Mouse (Mus musculus) frontal cortex, adult (tissue): Measurements from ENCODE around the gene Olfr1423.
"Not testable (repeated sequence)": the region's sequence is repeated elsewhere in the genome, so short reads cannot be mapped to it uniquely, and the experiment has no call there.

Source experiments
- ATAC-seq: cut with Nextera tagmentation; 2 replicates; pipeline ENCODE4 v1.9.2; 2017; ENCODE audit warnings: mild to moderate bottlenecking, moderate library complexity, mixed read lengths; ENCODE audit not compliant: low TSS enrichment

The Olfr1423 gene

DNA sequence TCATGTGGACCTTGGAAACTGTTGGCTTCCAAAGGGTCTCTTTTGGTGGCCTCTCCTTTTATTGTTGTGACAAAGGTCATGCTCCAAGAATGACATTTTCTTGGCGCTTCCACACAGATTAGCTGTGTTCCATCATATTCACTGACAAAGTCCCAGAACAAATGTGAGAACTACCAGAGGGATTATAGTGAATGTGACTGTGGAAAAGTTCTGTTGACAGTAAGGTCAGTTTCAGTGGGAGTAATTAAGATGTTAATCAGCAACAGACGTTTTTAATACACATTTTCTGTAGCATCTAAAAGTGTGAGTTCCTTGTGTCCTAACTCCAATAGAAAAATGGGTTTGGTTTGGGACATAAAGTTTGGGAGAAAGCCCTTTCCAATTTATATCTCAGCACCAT lies at the start of gene Olfr1423:
TSS of gene Olfr1423 (minus strand) at position 101 of the 400 bp plus-strand sequence.
- no peak for ATAC-seq

GRCm38 (mm10) chr19:12077631-12078030 lies 36.5 kb upstream of the Olfr1423 start, which contains the start of gene Olfr1425:
TSS of gene Olfr1425 (minus strand) at chr19:12077731.
- ATAC-seq = not testable (repeated sequence)

DNA sequence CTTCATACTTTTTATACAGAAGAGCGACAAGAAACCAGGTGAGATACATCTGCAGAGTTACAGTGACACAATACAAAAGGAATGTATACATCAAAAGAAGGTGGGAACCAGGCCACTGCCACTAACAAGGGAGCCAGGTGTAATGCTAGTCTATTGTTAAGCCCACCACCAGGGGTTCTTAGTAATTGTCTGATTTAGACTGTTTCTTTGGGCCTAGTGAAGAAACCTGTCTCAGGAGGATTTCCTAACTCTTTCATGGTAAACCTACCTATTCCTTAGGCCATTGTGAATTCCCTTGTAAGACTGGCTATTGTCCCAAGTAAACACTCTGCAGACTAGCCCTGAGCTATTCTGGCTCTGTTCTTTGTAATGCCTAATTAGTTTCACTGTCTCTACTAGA lies 28.4 kb upstream of the Olfr1423 start:
- not testable (repeated sequence) for ATAC-seq

DNA sequence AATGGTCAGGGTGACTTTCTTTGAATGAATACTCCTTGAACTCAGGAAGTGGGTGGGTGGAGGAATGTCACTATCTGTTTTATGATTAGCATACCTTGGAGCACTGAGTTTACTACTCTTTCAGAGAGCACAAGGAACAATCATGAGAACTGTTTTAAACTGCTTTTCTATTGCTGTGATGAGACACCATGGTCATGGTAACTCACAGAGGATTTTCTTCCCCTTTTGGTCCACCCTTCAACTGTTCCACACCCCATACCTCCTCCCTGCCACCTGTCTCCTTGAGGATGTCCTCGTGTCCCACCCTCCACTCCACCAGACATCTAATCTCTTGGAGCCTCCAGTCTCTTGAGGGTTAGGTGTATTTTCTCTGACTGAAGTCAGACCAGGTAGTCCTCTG lies 26.7 kb upstream of the Olfr1423 start:
- ATAC-seq = not testable (repeated sequence)

DNA sequence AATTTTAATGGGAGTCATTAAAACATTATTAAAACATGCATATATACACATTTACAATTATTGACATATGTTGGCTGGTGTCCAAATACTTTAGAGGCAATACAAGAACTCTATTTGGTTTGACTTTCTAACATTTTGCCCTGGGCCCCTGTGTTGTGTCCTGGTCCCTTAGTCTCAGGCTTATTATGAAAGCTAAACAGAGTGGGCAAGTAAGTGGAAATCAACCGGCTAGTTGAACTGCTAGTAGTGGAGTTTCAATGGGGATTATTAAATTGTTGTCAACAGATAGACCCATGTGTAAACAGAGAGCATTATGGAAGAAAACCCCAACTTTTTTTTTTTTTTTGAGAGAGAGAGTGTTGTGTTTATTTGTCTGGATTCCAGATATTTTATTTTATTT lies 21.5 kb upstream of the Olfr1423 start, which contains the start of gene Olfr1424:
TSS of gene Olfr1424 (minus strand) at position 101 of the 400 bp plus-strand sequence.
- not testable (repeated sequence) for ATAC-seq

DNA sequence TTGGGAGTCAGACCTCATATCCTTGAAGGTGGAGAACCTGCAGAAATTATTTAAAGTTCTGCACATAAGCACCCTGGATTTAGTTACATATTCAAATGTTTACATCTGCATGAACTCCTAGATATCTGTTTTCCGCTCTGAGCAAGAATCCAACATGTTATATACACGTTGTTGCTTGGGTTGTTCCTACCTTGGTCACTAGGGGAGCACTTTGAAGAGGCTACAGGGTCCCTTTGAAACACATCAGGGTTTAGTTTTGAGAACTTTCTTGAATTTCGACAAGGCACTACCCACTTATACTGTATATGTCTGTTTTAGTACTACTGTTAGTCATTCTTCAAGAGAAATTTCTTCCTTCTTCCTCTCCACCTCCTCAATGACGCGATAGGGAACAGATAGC lies 2.0 kb upstream of the Olfr1423 start:
- ATAC-seq = no peak

- ATAC-seq = no peak
Measured at GRCm38 (mm10) chr19:12037727-12038126, 3.4 kb downstream of the Olfr1423 start.

- peak; percentile 74 for ATAC-seq
Measured at GRCm38 (mm10) chr19:12026606-12027005, 14.5 kb downstream of the Olfr1423 start.

- no peak for ATAC-seq
Measured at GRCm38 (mm10) chr19:12025333-12025732, 15.8 kb downstream of the Olfr1423 start.

GRCm38 (mm10) chr19:12024149-12024548 lies 17.0 kb downstream of the Olfr1423 start:
- ATAC-seq = no peak

DNA sequence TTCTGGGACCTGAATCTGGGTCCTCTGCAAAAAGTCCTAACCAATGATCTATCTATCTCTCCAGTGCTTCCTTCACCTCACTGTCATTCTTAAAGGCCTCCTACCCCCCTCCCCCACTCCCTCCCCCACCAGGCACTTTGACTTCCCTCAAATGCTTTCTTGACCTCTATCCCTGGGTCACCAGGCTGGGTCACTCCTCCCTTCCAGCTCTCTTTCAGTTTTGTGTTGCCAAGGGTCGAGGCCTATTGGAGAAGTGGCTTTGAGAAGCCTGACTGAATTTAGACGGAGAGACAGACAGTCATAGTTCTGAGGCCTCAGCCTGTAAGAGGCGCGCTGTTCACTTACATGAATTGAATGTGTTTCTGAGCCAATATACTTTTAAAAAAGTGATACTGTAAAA lies 24.9 kb downstream of the Olfr1423 start:
- no peak for ATAC-seq

DNA sequence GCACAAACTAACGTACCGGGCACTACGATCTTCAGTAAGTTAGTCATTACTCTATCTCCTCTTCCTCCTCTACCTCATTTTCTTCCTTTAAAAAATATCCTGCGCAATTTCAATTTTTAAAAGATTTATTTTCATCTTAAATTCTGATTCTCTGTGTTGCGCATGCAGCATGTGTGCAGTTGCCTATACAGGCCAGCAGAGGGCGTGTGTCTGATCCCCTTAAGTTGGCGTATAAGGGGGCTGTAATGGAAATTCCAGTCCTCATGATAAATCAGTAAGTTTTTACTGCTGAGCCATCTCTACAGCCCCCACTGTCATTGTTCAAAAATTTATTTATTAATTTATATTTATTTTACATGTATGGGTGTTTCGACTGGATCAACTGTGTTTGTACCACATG lies 25.4 kb downstream of the Olfr1423 start:
- ATAC-seq = no peak

DNA sequence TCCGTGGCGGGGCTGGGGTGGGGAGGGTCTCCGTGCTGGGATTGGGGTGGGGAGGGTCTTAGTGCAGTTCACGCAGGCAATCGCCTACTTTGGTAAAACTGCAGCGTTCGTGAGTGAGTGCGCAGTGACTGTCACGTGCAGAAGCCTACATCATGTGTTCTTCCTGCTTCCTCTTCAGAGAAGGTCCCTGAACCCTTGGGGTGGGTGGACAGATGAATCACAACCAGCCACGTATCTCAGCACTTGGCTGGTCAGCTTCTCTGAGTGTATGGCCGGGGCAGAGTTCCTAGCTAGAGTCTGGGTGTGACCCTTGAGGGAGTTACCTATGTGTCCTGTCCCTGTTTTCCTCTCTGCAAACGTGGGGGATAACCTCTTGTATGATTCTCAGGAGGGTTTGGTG lies 27.9 kb downstream of the Olfr1423 start:
- ATAC-seq = no peak

GRCm38 (mm10) chr19:12012615-12013014 lies 28.5 kb downstream of the Olfr1423 start:
- no peak for ATAC-seq

DNA sequence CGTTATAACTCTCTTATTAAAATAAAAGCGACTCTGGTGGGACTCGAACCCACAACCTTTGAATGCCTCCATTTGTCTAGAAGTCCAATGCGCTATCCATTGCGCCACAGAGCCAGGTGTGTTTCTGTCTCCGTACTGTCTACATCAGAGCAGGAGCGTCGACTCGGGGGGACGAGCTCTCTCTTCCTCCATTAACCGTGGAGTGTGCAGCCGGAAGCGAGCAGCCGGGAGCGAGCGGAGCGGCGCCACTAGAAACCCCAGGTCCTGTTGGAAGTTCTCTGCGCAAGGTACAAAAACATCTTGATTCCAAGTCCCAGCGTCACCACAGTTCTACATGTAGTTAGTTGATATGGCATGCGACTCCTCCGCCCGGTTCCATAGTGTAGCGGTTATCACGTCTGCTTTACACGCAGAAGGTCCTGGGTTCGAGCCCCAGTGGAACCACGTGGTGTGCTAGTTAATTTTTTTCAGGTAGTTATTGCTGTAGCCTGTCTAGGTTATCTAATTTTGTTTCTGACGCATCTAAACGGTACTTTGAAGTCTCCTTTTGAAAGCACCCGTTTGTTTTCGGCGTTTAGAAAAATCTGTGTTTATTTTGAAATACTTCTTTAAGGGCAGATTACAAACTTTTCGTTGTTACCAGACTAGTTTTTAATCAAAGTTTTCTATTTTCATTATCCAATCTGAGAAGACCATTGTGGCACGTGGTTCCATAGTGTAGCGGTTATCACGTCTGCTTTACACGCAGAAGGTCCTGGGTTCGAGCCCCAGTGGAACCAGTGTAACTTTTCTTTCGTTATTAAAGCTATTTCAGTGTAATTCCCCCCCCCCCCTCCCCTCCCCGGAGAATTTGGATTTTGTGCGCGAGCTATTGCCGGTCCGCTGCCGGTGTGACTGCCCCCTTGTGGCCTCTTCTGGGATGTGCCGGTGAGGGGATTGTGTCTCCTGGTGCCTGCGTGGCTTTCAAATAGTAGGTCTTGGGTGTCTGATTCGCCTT lies 29.3 kb downstream of the Olfr1423 start:
- peak; percentile 45 for ATAC-seq

- peak; percentile 31; the same call in 1 of the 2 replicates for ATAC-seq
Measured at GRCm38 (mm10) chr19:12010916-12011559, 30.1 kb downstream of the Olfr1423 start.

DNA sequence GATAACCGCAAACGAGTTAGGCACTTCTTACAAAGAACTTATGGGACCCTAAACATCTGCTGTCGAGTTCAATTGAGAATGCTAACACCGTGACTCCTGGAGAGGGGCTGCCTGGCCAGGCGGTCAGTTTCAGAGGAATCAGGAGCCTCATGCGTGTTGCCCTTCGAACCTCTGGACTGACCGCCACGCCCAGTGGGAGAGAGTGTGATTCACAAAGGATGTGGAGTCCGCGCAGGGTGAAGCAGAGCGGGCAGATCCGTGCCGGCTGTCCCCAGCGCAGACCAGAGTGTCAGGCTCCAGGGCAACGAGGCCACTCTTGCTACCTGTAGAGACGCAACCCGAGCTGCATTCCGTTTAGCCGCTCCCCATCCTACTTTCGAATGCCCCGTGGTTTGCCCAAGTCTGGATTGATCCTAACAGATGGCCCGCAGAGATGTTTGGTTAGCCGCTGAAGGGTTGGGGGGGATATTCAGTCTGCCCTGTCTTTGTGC lies 30.8 kb downstream of the Olfr1423 start:
- ATAC-seq = no peak

- ATAC-seq = no peak
Measured at GRCm38 (mm10) chr19:12009501-12010280, 31.4 kb downstream of the Olfr1423 start.

DNA sequence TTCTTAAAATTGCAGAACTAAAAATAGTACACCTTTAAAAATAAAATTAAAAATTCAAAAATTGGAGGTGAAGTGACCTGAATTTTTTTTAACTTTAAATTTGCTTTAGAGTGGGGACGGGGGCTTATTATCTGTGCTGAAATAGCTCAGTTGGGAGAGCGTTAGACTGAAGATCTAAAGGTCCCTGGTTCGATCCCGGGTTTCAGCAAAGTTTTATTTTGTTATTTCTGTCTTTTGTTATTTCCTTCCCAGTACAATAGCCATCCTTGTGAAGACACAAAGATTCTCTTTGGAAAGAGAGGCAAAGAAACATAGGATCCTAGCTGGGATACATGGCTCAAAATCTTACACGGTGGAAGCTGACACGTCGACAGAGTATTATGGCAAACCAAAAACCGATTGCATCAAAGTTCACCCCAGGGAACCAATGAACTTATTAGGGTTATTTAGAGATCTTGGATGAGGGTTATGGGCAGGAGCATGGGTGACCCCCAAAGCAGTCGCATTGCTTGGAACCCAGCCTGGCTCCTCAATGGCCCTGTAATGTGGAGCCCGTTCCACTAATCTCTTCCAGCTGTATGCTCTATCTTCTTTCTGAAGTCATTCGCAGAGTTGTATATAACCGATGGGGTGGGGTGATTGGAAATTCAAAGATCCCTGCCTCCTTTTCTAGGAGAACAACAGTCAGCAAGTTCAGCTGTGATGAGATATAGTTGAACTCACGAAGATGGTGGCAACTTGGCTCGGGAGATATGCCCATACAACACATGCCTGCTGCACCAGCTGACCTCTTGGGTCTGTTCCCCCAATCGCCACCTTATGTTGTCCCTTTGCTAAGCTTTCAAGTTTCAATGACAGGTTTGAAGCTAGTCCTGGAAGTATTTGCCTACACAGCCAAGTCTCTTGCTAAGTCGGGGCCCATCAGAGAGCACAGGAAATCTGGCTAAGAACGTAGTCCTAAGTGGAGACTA lies 32.4 kb downstream of the Olfr1423 start:
- no peak for ATAC-seq
